Mouse (Mus musculus) cortical plate, adult 2 months (tissue): ENCODE data around the gene Krtap5-2.
"Not testable (repeated sequence)": the region's sequence is repeated elsewhere in the genome, so short reads cannot be mapped to it uniquely, and the experiment has no call there.

Experiments
- CTCF ChIP-seq: fragments of 200-500 bp; IDR thresholded peaks from 2 replicates; pipeline ENCODE4 v1.5.1; 2011; ENCODE audit warnings: mild to moderate bottlenecking, control low read depth, low read length; ENCODE audit not compliant: insufficient read depth; ENCODE audit errors: extremely low read depth
- POLR2A ChIP-seq: fragments of 200-500 bp; IDR thresholded peaks from 2 replicates; pipeline ENCODE4 v1.6.1; 2011; ENCODE audit warnings: mild to moderate bottlenecking, low read length, control low read depth; ENCODE audit not compliant: insufficient read depth; ENCODE audit errors: extremely low read depth

DNA sequence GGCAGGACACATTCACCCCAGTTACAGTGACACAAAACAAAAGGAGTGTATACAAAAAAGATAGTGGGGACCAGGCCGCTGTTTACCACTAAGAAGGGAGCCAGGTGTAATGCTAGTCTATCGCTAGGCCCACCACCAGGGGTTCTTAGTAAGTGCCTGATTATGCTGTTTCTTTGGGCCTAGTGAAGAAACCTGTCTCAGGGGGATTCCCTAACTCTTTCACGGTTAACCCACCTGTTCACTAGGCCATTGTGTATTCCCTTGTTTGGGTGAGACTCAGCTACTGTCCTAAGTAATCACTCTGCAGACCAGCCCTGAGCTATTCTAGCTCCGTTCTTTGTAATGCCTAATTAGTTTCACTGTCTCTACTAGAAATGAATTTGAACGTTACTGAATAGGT is 31.1 kb upstream of the Krtap5-2 start:
- TF ChIP-seq CTCF, POLR2A: not testable (repeated sequence)
